Mouse (Mus musculus) MEL (cell line): Measurements from ENCODE around the gene Ankrd52. TPM values are rescaled to one million over a fixed set of nuclear protein-coding genes. Genes with fewer than 3 reads are reported as not detected.
A peak's percentile ranks its signal among the peaks of the same experiment; 100 is the strongest.

Source experiments
- DNase-seq: peaks from one replicate; pipeline ENCODE4 v3.0.0; 2011; ENCODE audit warnings: low read depth, low spot score
- H3K27ac ChIP-seq: 2 replicates; pipeline ENCODE4 v1.5.1; 2012; ENCODE audit warnings: low read depth, mild to moderate bottlenecking, control low read depth, low read length, moderate library complexity; ENCODE audit not compliant: control insufficient read depth
- H3K27me3 ChIP-seq, 2 experiments: fragments of 150-350 bp in 1 of 2; sonication (generic) in 1 of 2; 2 replicates each; pipeline ENCODE4 v1.6.1; 2012; ENCODE audit warnings: low read length in 2 of 2, mild to moderate bottlenecking in 2 of 2, improper control_type of control experiment in 1 of 2, moderate library complexity in 1 of 2; ENCODE audit not compliant: insufficient read depth in 2 of 2, control insufficient read depth in 1 of 2
- H3K36me3 ChIP-seq, 2 experiments: 2 replicates each; pipeline ENCODE4 v1.6.1; 2012 to 2014; ENCODE audit warnings: low read length in 2 of 2, improper control_type of control experiment in 1 of 2, inconsistent platforms in 1 of 2, mild to moderate bottlenecking in 1 of 2; ENCODE audit not compliant: insufficient read depth in 2 of 2, control insufficient read depth in 1 of 2
- H3K4me1 ChIP-seq, 2 experiments: fragments of 150-350 bp in 1 of 2; sonication (generic) in 1 of 2; 2 replicates each; pipeline ENCODE4 v1.6.1; 2012; ENCODE audit warnings: low read length in 2 of 2, improper control_type of control experiment in 1 of 2, mild to moderate bottlenecking in 1 of 2; ENCODE audit not compliant: insufficient read depth in 2 of 2, control insufficient read depth in 1 of 2
- H3K4me3 ChIP-seq, 2 experiments: fragments of 150-350 bp in 1 of 2; sonication (generic) in 1 of 2; 2 replicates each; pipeline ENCODE4 v1.5.1; 2012; ENCODE audit warnings: low read depth in 2 of 2, low read length in 2 of 2, mild to moderate bottlenecking in 2 of 2, moderate library complexity in 2 of 2, control low read depth in 1 of 2, improper control_type of control experiment in 1 of 2; ENCODE audit not compliant: control insufficient read depth in 1 of 2, insufficient read depth in 1 of 2
- H3K79me2 ChIP-seq: 2 replicates; pipeline ENCODE4 v1.6.1; 2012; ENCODE audit warnings: mild to moderate bottlenecking, low read length, moderate library complexity; ENCODE audit not compliant: control insufficient read depth, poor library complexity, insufficient read depth
- H3K9ac ChIP-seq: 2 replicates; pipeline ENCODE4 v1.6.1; 2012; ENCODE audit warnings: low read depth, mild to moderate bottlenecking, control low read depth, low read length, moderate library complexity; ENCODE audit not compliant: control insufficient read depth, poor library complexity, severe bottlenecking
- H3K9me3 ChIP-seq: fragments of 150-350 bp; sonication (generic); replicated peaks from 2 replicates; pipeline ENCODE4 v1.6.1; 2012; ENCODE audit warnings: mild to moderate bottlenecking, low read length, improper control_type of control experiment, moderate library complexity; ENCODE audit not compliant: insufficient read depth
- BHLHE40 ChIP-seq: IDR thresholded peaks from 2 replicates; pipeline ENCODE4 v1.6.1; 2012; ENCODE audit warnings: low read depth, mild to moderate bottlenecking, inconsistent platforms, low read length, improper control_type of control experiment, borderline replicate concordance
- CTCF ChIP-seq, 3 experiments: IDR thresholded peaks in 2 of 3; conservative IDR thresholded peaks in 1 of 3; 2 replicates each; pipeline ENCODE4 v1.5.1; 2011 to 2012; ENCODE audit warnings: low read length in 3 of 3, low read depth in 2 of 3, mild to moderate bottlenecking in 2 of 3, improper control_type of control experiment in 1 of 3, inconsistent platforms in 1 of 3, mixed read lengths in 1 of 3, moderate library complexity in 1 of 3; ENCODE audit not compliant: control insufficient read depth in 1 of 3, insufficient read depth in 1 of 3, poor library complexity in 1 of 3, severe bottlenecking in 1 of 3
- E2F4 ChIP-seq: IDR thresholded peaks from 2 replicates; pipeline ENCODE4 v1.6.1; 2011; ENCODE audit warnings: low read depth, low read length, improper control_type of control experiment, borderline replicate concordance
- EP300 ChIP-seq, 2 experiments: IDR thresholded peaks; 2 replicates each; pipeline ENCODE4 v1.6.1; 2011; ENCODE audit warnings: improper control_type of control experiment in 2 of 2, low read length in 2 of 2, low read depth in 1 of 2, mild to moderate bottlenecking in 1 of 2
- ETS1 ChIP-seq: IDR thresholded peaks from 2 replicates; pipeline ENCODE4 v1.6.1; 2012; ENCODE audit warnings: low read depth, mild to moderate bottlenecking, inconsistent platforms, low read length, improper control_type of control experiment, moderate library complexity
- GABPA ChIP-seq: IDR thresholded peaks from 2 replicates; pipeline ENCODE4 v1.6.1; 2012; ENCODE audit warnings: low read depth, mild to moderate bottlenecking, inconsistent platforms, low read length, improper control_type of control experiment, moderate library complexity
- MAFK ChIP-seq: IDR thresholded peaks from 2 replicates; pipeline ENCODE4 v1.6.1; 2011; ENCODE audit warnings: low read depth, mild to moderate bottlenecking, low read length, improper control_type of control experiment, borderline replicate concordance
- MAX ChIP-seq: IDR thresholded peaks from 2 replicates; pipeline ENCODE4 v1.6.1; 2011; ENCODE audit warnings: low read length, improper control_type of control experiment
- MAZ ChIP-seq: IDR thresholded peaks from 2 replicates; pipeline ENCODE4 v1.6.1; 2012; ENCODE audit warnings: low read depth, mild to moderate bottlenecking, inconsistent platforms, low read length, improper control_type of control experiment
- MXI1 ChIP-seq: IDR thresholded peaks from 2 replicates; pipeline ENCODE4 v1.6.1; 2011; ENCODE audit warnings: mild to moderate bottlenecking, low read depth, low read length, improper control_type of control experiment
- MYB ChIP-seq: IDR thresholded peaks from 2 replicates; pipeline ENCODE4 v1.6.1; 2011; ENCODE audit warnings: mild to moderate bottlenecking, low read depth, low read length, improper control_type of control experiment
- MYC ChIP-seq: IDR thresholded peaks from 2 replicates; pipeline ENCODE4 v1.6.1; 2011; ENCODE audit warnings: low read depth, mild to moderate bottlenecking, low read length, improper control_type of control experiment, moderate library complexity
- NRF1 ChIP-seq: IDR thresholded peaks from 2 replicates; pipeline ENCODE4 v1.6.1; 2014; ENCODE audit warnings: low read depth, mild to moderate bottlenecking, inconsistent platforms, low read length, improper control_type of control experiment, moderate library complexity; ENCODE audit not compliant: poor library complexity, insufficient read depth, severe bottlenecking
- POLR2A ChIP-seq, 2 experiments: IDR thresholded peaks; 2 replicates each; pipeline ENCODE4 v1.6.1; 2011 to 2012; ENCODE audit warnings: low read length in 2 of 2, mild to moderate bottlenecking in 2 of 2, control low read depth in 1 of 2, improper control_type of control experiment in 1 of 2, low read depth in 1 of 2, moderate library complexity in 1 of 2; ENCODE audit not compliant: control insufficient read depth in 1 of 2, insufficient read depth in 1 of 2, poor library complexity in 1 of 2
- POLR2AphosphoS2 ChIP-seq: IDR thresholded peaks from 2 replicates; pipeline ENCODE4 v1.6.1; 2011; ENCODE audit warnings: low read length, improper control_type of control experiment
- POLR2AphosphoS5 ChIP-seq: IDR thresholded peaks from 2 replicates; pipeline ENCODE4 v1.6.1; 2012; ENCODE audit warnings: low read depth, borderline replicate concordance, mild to moderate bottlenecking, inconsistent platforms, low read length, moderate library complexity, mixed read lengths
- TBP ChIP-seq: IDR thresholded peaks from 2 replicates; pipeline ENCODE4 v1.8.0; 2011; ENCODE audit warnings: low read depth, low read length, improper control_type of control experiment
- USF1 ChIP-seq: IDR thresholded peaks from 2 replicates; pipeline ENCODE4 v1.6.1; 2014; ENCODE audit warnings: low read depth, mild to moderate bottlenecking, inconsistent platforms, low read length, improper control_type of control experiment, moderate library complexity
- USF2 ChIP-seq, 2 experiments: IDR thresholded peaks; 2 replicates each; pipeline ENCODE4 v1.6.1; 2011 to 2012; ENCODE audit warnings: improper control_type of control experiment in 2 of 2, low read length in 2 of 2, borderline replicate concordance in 1 of 2, inconsistent platforms in 1 of 2, low read depth in 1 of 2, mild to moderate bottlenecking in 1 of 2; ENCODE audit not compliant: insufficient read depth in 1 of 2
- ZC3H11A ChIP-seq: IDR thresholded peaks from 2 replicates; pipeline ENCODE4 v1.6.1; 2012; ENCODE audit warnings: low read depth, mild to moderate bottlenecking, inconsistent platforms, low read length, improper control_type of control experiment
- ZKSCAN1 ChIP-seq: IDR thresholded peaks from 2 replicates; pipeline ENCODE4 v1.6.1; 2012; ENCODE audit warnings: low read depth, mild to moderate bottlenecking, inconsistent platforms, low read length, improper control_type of control experiment, moderate library complexity
- ZNF384 ChIP-seq: IDR thresholded peaks from 2 replicates; pipeline ENCODE4 v1.6.1; 2012; ENCODE audit warnings: low read depth, mild to moderate bottlenecking, inconsistent platforms, low read length, improper control_type of control experiment
- polyA plus RNA-seq, 2 experiments: library from polyadenylated mRNA; stranded (reverse) in 1 of 2; unstranded in 1 of 2; fragments of >175 nt in 1 of 2; fragments of >200 nt in 1 of 2; gene quantifications; 2 replicates each; pipeline versions ENCODE4 v1.2.1 to v1.2.4; 2012; ENCODE audit warnings: low replicate concordance in 2 of 2, low read depth in 1 of 2; ENCODE audit not compliant: insufficient read length in 2 of 2, insufficient read depth in 1 of 2, missing spikeins in 1 of 2
- total RNA-seq: library from RNA; depleted of rRNA; stranded (reverse); fragments of 300-350 nt; gene quantifications from 2 replicates; pipeline ENCODE4 v1.2.3, GENCODE M21; 2012

Gene Ankrd52
- total and polyA plus RNA-seq, 3 experiments, result 9.5 to 39.9 TPM; not detected in 1

DNA sequence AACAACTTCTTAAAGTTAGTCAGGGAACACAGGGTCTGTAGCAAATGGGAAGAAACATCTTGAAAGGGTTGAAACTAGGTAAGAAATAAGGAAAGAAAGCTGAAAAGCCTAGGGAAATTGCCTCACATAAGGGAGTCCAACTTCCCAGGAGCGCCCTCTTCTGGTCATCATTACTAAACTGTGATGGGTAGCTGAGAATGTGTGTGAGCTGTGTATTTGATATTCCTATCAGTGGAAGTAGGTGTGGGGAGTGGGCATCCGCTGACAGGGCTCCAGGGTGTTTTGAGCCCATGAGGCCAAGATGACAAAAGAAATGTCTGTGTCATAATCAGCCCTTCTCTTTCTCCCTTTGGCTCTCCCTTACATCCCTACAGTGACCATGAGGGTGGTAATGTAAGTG, 18.1 kb upstream of the Ankrd52 start (continued):
- TF ChIP-seq POLR2AphosphoS5 (no peak), CTCF (IDR thresholded peaks at IDR 0.05 in 2 of 3, conservative IDR thresholded peaks at IDR 0.05 in 1 of 3; ENCODE audit: control insufficient read depth in 1 of 3, insufficient read depth in 1 of 3, low read depth in 2 of 3, low read length in 3 of 3, poor library complexity in 1 of 3, severe bottlenecking in 1 of 3) (peak; percentile 46 to 71 (median 65)), ZKSCAN1 (no peak), MAFK (no peak), POLR2A (IDR thresholded peaks at IDR 0.05; ENCODE audit: control insufficient read depth in 1 of 2, insufficient read depth in 1 of 2, low read depth in 1 of 2, low read length in 2 of 2, poor library complexity in 1 of 2) (no peak), ZNF384 (no peak), EP300 (IDR thresholded peaks at IDR 0.05; ENCODE audit: low read depth in 1 of 2, low read length in 2 of 2) (no peak), ZC3H11A (peak; percentile 8; the same call in 1 of the 2 replicates), GABPA (no peak), E2F4 (no peak), MYB (no peak), USF2 (IDR thresholded peaks at IDR 0.05; ENCODE audit: borderline replicate concordance in 1 of 2, insufficient read depth in 1 of 2, low read depth in 1 of 2, low read length in 2 of 2) (no peak), MAZ (no peak), MXI1 (no peak), BHLHE40 (no peak), USF1 (no peak), TBP (no peak), ETS1 (no peak)
- TF ChIP-seq, all 39 proteins: peak for 5

GRCm38 (mm10) chr10:128359226-128359625, 17.7 kb upstream of the Ankrd52 start:
- H3K79me2 ChIP-seq, result no peaks in the 10 kb centered on the region
- H3K36me3 ChIP-seq, result peaks cover 2 to 55% of the 10 kb centered on the region in 2 experiments; a peak in 3 of 4 replicates
- H3K9me3 ChIP-seq, result no peaks in the 10 kb centered on the region
- H3K27me3 ChIP-seq, result no peaks in the 10 kb centered on the region
- TF ChIP-seq MYC (no peak), MAX (no peak), POLR2AphosphoS2 (peak; percentile 23; the same call in 1 of the 2 replicates), POLR2A (IDR thresholded peaks at IDR 0.05; ENCODE audit: control insufficient read depth in 1 of 2, insufficient read depth in 1 of 2, low read depth in 1 of 2, low read length in 2 of 2, poor library complexity in 1 of 2) (peak in 1 of 2 experiments; percentile 29; a peak in 1 of 4 replicates), MXI1 (0 out of 2 replicates have a peak, but pooled peaks have one; percentile 34), NRF1 (peak; percentile 36; the same call in 1 of the 2 replicates)
- H3K9ac ChIP-seq, result no peak overlapping the region
- DNase-seq, result no peak
- H3K4me3 ChIP-seq, result no peak overlapping the region
- no peak overlapping the region for H3K27ac ChIP-seq
- no peaks in the 10 kb centered on the region for H3K4me1 ChIP-seq
